Mouse (Mus musculus) intestine, embryonic 16.5 days (tissue): ENCODE data around the gene Plcl1. TPM values are rescaled to one million over a fixed set of nuclear protein-coding genes. Genes with fewer than 3 reads are reported as not detected.

Source experiments
- ATAC-seq: fragments of 200-750 bp; cut with Nextera tagmentation; 2 replicates; pipeline ENCODE4 v1.8.0; 2017; ENCODE audit warnings: moderate TSS enrichment, moderate library complexity
- H3K27ac ChIP-seq: fragments of 300-500 bp; sonication (generic); 2 replicates; pipeline ENCODE4 v1.5.1; 2014; ENCODE audit warnings: mild to moderate bottlenecking, low read length
- H3K27me3 ChIP-seq: fragments of 300-500 bp; sonication (generic); replicated peaks from 2 replicates; pipeline ENCODE4 v1.6.1; 2014; ENCODE audit warnings: low read length, control low read depth, mixed read lengths; ENCODE audit not compliant: control insufficient read depth, insufficient read depth
- H3K36me3 ChIP-seq: fragments of 300-500 bp; sonication (generic); 2 replicates; pipeline ENCODE4 v1.6.1; 2014; ENCODE audit warnings: low read length, control low read depth; ENCODE audit not compliant: control insufficient read depth, insufficient read depth
- H3K4me1 ChIP-seq: fragments of 300-500 bp; sonication (generic); 2 replicates; pipeline ENCODE4 v1.6.1; 2014; ENCODE audit warnings: low read length, control low read depth, mixed read lengths; ENCODE audit not compliant: control insufficient read depth, insufficient read depth
- H3K4me2 ChIP-seq: fragments of 300-500 bp; sonication (generic); 2 replicates; pipeline ENCODE4 v1.6.1; 2014; ENCODE audit warnings: low read depth, low read length, control low read depth
- H3K4me3 ChIP-seq: fragments of 300-500 bp; sonication (generic); 2 replicates; pipeline ENCODE4 v1.5.1; 2014; ENCODE audit warnings: mild to moderate bottlenecking, low read length
- H3K9ac ChIP-seq: fragments of 300-500 bp; sonication (generic); 2 replicates; pipeline ENCODE4 v1.6.1; 2014; ENCODE audit warnings: low read depth, low read length
- H3K9me3 ChIP-seq: fragments of 300-500 bp; sonication (generic); 2 replicates; pipeline ENCODE4 v1.6.1; 2016; ENCODE audit warnings: low read length, control low read depth; ENCODE audit not compliant: control insufficient read depth
- WGBS: fragments of 180-500 bp; shearing (Covaris S2); extraction: QIAGEN DNeasy Blood & Tissue Kit; methylation state at CpG from one replicate; pipeline ENCODE4 v1.1.7; 2014; 5-methylcytosine and 5-hydroxymethylcytosine counted together
- polyA plus RNA-seq: library from polyadenylated mRNA; unstranded; fragments of >200 nt; fragmentation: Nextera tagmentation; extraction: Ambion mirVana; gene quantifications from 2 replicates; pipeline ENCODE4 v1.2.1, GENCODE M21; 2015

The Plcl1 gene
- polyA plus RNA-seq, 1 experiment from 2014 or later, result 1.5 TPM

DNA sequence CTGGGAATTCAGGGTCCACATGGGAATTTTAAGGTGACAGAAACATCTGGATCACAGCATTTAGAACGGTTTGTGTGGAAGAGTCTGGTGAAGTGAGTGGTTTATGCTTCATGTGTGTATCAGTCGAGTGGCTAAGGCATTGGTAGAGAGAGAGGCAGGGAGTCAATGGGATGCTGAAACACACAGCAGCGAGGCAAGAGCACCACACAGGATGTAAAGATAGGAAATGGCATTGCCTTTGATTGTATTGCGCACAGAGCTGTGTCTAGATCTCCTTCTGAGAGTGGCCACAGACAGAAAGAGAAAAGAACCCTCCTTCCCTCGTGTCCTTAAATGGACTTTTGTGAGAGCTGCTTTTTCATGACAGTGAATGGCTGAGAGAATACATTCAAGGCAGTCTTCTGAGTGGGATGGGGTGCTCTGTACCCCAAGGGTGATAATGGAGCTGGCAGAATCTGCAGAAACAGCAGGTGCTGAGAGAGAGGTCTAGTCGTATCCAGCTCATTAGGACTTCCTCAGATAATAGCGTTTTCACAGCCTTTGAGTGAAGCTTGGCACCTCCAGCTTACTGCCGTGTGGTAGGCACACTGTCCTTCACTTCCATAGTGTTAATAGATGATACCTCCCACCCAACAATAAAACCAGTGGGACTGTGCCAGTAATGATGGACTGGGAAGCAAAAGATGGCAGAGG, 253.9 kb downstream of the Plcl1 start:
- no peaks in the 10 kb centered on the region for H3K36me3 ChIP-seq

DNA sequence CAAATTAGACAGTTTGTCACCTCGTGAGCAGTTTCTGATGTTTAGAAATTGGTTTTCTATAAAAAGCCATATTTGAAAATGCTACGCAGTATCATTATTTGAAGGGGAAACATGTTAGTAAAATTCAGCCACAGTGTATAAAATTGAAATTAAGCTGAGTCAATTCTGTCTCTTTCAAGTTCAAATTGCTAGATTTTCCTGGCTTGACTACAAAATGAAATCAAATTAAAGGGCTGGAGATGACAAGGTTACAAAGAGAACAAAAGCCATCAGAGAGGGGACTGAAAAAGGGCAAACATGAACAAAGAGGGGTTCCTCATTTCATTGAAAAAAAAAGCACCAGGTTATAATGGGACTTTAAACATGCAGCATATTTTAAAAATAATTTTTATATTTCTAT, 255.7 kb downstream of the Plcl1 start:
- H3K4me1 ChIP-seq, result no peaks in the 10 kb centered on the region
- H3K9ac ChIP-seq, result no peak overlapping the region
- H3K36me3 ChIP-seq, result no peaks in the 10 kb centered on the region
- no peak overlapping the region for H3K27ac ChIP-seq
- WGBS, result 77% methylated on average over 2 of the region's 2 CpGs
- ATAC-seq, result no peak
- H3K4me3 ChIP-seq, result no peak overlapping the region
- no peaks in the 10 kb centered on the region for H3K27me3 ChIP-seq
- no peak overlapping the region for H3K4me2 ChIP-seq
- H3K9me3 ChIP-seq, result no peaks in the 10 kb centered on the region

More for the DNA sequence above, 253.9 kb downstream of the Plcl1 start:
- Histone ChIP-seq H3K4me1 (no peaks in the 10 kb centered on the region), H3K9me3 (no peaks in the 10 kb centered on the region), H3K27ac (no peak overlapping the region), H3K27me3 (no peaks in the 10 kb centered on the region), H3K9ac (no peak overlapping the region), H3K4me3 (no peak overlapping the region), H3K4me2 (no peak overlapping the region)
- ATAC-seq, result no peak
- 75% methylated on average over 8 of the region's 8 CpGs for WGBS

DNA sequence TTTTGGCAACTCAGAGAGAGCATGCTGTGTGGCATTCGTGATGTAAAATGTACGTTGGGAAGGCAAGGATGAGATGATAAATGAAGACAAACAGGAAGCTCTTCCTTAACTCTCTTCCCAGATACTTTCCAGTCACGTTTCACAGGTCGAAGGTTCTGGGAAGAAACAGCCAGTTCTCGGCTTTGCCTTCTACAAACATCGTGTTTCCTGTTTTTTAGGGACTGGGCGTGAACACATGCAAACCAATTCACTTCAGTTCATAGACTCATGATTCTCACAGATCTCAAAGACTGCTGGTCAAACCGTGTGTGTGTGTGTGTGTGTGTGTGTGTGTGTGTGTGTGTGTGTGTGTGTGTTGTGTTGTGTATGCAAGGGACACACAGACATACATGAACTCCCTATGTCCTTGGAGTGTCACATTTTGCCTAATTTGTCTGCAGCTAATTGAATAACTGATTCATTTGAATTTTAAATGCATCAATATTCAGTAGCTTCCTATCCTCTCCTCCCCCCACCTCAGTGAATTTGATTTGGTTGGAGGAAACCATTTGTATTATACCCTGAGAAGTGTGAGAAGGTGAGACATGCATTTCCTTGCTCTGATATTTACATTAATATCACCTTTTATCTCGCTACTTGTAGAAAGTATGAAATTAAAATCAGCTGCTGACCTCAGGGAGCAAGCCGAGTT, 259.6 kb downstream of the Plcl1 start:
- no peaks in the 10 kb centered on the region for H3K4me1 ChIP-seq
- H3K27me3 ChIP-seq, result no peaks in the 10 kb centered on the region
- H3K4me3 ChIP-seq, result no peak overlapping the region
- ATAC-seq, result no peak
- no peak overlapping the region for H3K9ac ChIP-seq
- no peaks in the 10 kb centered on the region for H3K36me3 ChIP-seq
- H3K4me2 ChIP-seq, result no peak overlapping the region
- H3K9me3 ChIP-seq, result no peaks in the 10 kb centered on the region
- H3K27ac ChIP-seq, result no peak overlapping the region
- WGBS, result 42% methylated on average over 10 of the region's 10 CpGs

DNA sequence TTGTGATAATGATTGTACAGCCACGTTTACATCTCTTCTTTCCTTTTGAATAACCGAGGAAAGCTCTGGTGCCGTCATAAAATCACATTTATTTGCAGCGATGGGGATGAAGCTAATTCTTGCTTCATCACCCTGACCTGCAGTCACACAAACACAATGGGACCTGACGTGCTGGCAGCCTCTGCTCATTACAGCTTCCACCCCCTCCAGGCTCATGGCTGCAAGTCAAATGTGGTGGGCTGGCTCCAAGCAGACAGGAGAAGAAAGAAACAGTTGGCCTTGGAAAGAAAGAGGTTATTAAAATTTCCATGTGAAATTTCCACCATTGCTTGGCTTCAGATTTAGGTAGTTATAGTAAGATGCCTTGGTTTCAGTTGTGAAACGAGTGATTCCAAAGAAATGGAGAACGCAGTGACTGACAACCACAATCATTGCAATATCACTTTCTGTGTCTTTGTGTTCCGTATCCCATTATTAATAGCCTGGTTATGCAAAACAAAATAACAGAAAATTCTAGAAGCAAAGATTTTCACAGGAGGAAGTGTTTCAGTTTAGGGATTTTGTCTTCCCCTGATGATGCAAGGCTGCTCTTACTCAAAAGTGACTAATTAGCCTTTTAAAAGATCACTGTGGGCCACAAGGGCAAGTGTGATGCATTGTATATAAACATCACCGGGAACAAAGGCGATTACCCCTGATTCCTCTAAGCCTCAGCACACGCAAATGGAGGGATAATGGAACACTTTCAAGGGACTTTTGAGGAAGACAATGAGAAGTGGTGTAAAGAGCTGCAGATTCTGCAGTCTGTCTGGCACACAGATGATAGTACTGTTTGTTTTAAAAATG, 260.3 kb downstream of the Plcl1 start:
- H3K36me3 ChIP-seq, result no peaks in the 10 kb centered on the region
- H3K4me1 ChIP-seq, result no peaks in the 10 kb centered on the region
- 45% methylated on average over 11 of the region's 11 CpGs for WGBS
- no peak overlapping the region for H3K9ac ChIP-seq
- no peaks in the 10 kb centered on the region for H3K27me3 ChIP-seq
- no peak overlapping the region for H3K4me2 ChIP-seq
- H3K27ac ChIP-seq, result no peak overlapping the region
- ATAC-seq, result no peak
- H3K9me3 ChIP-seq, result no peaks in the 10 kb centered on the region
- H3K4me3 ChIP-seq, result no peak overlapping the region

DNA sequence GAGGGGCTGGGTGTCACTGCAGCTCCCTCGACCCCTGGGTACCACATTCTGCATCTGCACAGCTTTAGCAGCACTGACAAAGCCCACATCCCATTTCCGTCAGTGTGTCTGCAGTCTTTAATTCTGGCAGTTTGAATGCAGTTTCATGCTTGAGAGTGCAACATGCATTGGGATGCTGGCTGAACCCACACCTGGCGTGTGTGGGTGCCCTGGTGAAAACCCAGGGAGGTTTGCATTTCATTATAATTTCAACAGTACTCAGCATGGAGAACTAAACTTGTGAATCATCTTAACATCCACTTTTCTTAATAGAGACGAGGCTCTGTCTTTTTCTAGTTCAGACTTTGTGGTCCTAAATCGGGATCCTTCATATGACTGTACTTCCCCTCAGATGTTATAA, 261.1 kb downstream of the Plcl1 start:
- ATAC-seq, result no peak
- no peak overlapping the region for H3K27ac ChIP-seq
- no peaks in the 10 kb centered on the region for H3K4me1 ChIP-seq
- H3K4me2 ChIP-seq, result no peak overlapping the region
- 72% methylated on average over 5 of the region's 5 CpGs for WGBS
- no peak overlapping the region for H3K4me3 ChIP-seq
- no peaks in the 10 kb centered on the region for H3K9me3 ChIP-seq
- H3K27me3 ChIP-seq, result no peaks in the 10 kb centered on the region
- no peaks in the 10 kb centered on the region for H3K36me3 ChIP-seq
- H3K9ac ChIP-seq, result no peak overlapping the region

DNA sequence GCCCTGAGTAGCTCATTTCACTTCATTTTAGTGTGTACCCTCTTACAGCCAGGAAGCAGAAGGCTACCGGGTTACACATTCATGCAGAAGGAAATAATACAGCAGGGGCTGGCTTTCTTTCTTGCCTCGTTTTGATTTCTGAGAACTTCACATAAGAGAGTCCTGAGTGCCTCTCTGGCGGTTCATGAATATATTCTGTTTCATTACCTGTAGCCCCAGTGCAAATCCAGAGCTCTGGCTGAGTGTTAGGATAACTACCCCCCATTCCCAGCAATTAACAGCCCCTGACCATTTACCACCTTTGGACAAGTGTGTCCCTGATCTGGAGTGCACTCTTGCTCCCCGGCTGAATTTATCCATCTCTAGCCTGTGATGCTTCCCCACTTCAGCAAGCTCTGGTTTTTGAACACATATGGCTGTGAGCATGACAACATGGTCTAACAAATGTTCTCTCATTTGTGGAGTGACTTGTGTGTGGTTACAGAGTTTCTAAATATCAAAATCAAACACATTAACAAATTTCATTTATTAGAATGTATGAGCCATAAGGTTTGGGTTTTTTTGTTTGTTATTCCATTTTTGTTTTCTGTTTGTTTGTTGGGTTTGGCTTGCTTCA, 263.0 kb downstream of the Plcl1 start:
- Histone ChIP-seq H3K4me1 (no peaks in the 10 kb centered on the region), H3K27ac (no peak overlapping the region), H3K9ac (no peak overlapping the region), H3K27me3 (no peaks in the 10 kb centered on the region), H3K36me3 (no peaks in the 10 kb centered on the region), H3K4me2 (no peak overlapping the region), H3K4me3 (no peak overlapping the region), H3K9me3 (no peaks in the 10 kb centered on the region)
- ATAC-seq, result no peak
- 61% methylated on average over 4 of the region's 4 CpGs for WGBS

DNA sequence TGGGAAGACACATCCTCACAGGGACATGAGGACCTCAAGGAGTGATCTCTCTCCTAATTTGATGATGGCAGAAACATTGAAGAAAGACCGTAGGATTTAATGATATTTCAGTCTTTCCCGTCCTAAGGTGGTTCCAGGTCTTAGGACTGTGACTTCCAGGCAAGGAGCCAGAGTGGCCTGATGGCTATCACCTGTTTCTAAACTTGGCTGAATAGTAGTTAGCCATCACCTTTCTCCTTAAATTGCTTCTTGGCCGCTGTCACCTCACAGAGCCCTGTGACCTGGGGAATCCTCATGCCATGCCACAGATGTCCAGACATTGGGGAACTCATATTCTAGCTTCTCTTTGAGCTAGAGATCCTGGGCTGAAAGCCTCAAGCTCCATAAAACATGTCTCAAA, 277.0 kb downstream of the Plcl1 start:
- WGBS, result 89% methylated on average over 3 of the region's 3 CpGs
- no peak overlapping the region for H3K27ac ChIP-seq
- H3K4me3 ChIP-seq, result no peak overlapping the region
- no peak overlapping the region for H3K4me2 ChIP-seq
- H3K9me3 ChIP-seq, result no peaks in the 10 kb centered on the region
- H3K9ac ChIP-seq, result no peak overlapping the region
- H3K36me3 ChIP-seq, result no peaks in the 10 kb centered on the region
- no peak for ATAC-seq
- no peaks in the 10 kb centered on the region for H3K27me3 ChIP-seq
- H3K4me1 ChIP-seq, result no peaks in the 10 kb centered on the region

DNA sequence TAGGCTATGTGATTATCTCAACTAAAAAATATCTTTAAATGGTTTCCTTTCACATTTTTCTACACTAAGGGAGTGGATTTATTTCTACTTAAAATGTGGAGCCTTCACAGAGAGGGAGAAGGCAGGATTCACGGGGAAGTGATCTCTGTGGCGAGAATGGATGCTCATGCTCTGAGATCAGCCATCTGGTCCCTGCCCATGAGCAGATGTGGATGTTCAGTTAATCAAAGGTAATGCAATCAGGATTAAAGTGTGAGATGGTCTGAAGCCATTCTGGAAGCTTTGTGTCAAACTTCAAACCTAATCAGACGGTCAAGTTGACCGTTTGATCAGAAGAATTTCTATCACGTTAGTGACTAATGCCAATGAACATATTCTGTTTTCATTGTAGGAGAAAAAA, 280.5 kb downstream of the Plcl1 start:
- 80% methylated on average over 5 of the region's 5 CpGs for WGBS
- Histone ChIP-seq H3K27me3 (no peaks in the 10 kb centered on the region), H3K36me3 (no peaks in the 10 kb centered on the region), H3K9me3 (no peaks in the 10 kb centered on the region), H3K4me3 (no peak overlapping the region), H3K27ac (no peak overlapping the region), H3K4me2 (no peak overlapping the region), H3K9ac (no peak overlapping the region), H3K4me1 (no peaks in the 10 kb centered on the region)
- no peak for ATAC-seq

DNA sequence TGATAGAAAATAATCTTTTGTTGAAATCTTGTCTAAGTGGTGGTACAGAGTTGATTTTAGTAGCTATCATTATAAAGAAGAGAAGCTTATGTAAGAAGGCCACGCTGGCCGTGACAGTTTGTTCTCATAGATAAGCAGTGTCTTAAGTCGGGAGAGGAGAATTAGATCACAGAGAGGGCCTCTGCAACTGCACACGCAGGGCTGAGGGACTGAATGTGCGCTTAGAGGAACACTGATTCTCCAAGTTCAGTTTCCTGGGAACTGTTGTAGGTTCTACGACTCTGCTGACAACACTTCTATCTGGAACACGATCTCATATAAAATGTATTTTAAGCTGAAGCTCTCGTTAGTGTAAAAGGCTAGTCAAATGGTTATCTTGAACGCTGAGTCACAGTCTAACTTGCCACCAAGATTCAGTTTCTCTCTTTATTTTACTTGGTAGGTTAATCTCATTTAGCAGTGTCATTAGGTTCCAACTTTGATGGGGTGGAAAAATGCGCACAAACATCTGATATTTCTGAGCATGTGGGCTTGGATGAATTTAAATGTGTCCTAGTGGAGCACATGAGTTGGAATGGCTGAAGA, 288.0 kb downstream of the Plcl1 start:
- Histone ChIP-seq H3K9ac (no peak overlapping the region), H3K4me1 (no peaks in the 10 kb centered on the region), H3K9me3 (no peaks in the 10 kb centered on the region), H3K27me3 (no peaks in the 10 kb centered on the region), H3K4me2 (no peak overlapping the region), H3K27ac (no peak overlapping the region), H3K4me3 (no peak overlapping the region), H3K36me3 (no peaks in the 10 kb centered on the region)
- 77% methylated on average over 10 of the region's 10 CpGs for whole genome bisulfite sequencing
- no peak for ATAC-seq
